ENCODE assay signal across 29 mouse cellular contexts in genomic region chr16:38191460-38191859, GRCm38 (mm10).
A peak's percentile ranks its signal among the peaks of the same experiment; 100 is the strongest.
DNase-seq lines count a peak whose midpoint lies in the region; ATAC-seq and TF ChIP-seq lines count a peak whose summit lies in the region.
"Had no signal": no experiment of that assay in that cellular context is flagged by ENCODE, and none has a peak within 500 bp of the region (broad histone marks: within the 10 kb centered on the region; RNA-seq: fewer than 3 reads in every experiment).

No protein-coding gene starts in this region.

- no peak overlapping the region for H3K9ac ChIP-seq in intestine, postnatal 0 days (ENCODE audit: low read depth, low read length)
- no peak overlapping the region for H3K9ac ChIP-seq in stomach, embryonic 15.5 days
- H3K9ac ChIP-seq: embryonic facial prominence, embryonic 13.5 days; forebrain, embryonic 13.5 days; heart, embryonic 13.5 days; hindbrain, embryonic 13.5 days had no signal

- no peaks in the 10 kb centered on the region for H3K27me3 ChIP-seq in intestine, postnatal 0 days (replicated peaks; ENCODE audit: control insufficient read depth, insufficient read depth, low read length)
- no peaks in the 10 kb centered on the region for H3K27me3 ChIP-seq in stomach, embryonic 15.5 days (replicated peaks)
- H3K27me3 ChIP-seq: embryonic facial prominence, embryonic 13.5 days; forebrain, embryonic 13.5 days; heart, embryonic 13.5 days; hindbrain, embryonic 13.5 days had no signal

- no peak for TF ChIP-seq CTCF in intestine, postnatal 0 days (IDR thresholded peaks at IDR 0.05; ENCODE audit: low read depth)

- no peaks in the 10 kb centered on the region for H3K4me1 ChIP-seq in intestine, postnatal 0 days (replicated peaks; ENCODE audit: control insufficient read depth, insufficient read depth, low read length)
- no peaks in the 10 kb centered on the region for H3K4me1 ChIP-seq in stomach, embryonic 15.5 days
- H3K4me1 ChIP-seq: embryonic facial prominence, embryonic 10.5 days; embryonic facial prominence, embryonic 13.5 days; forebrain, embryonic 13.5 days; hindbrain, embryonic 10.5 days; hindbrain, embryonic 13.5 days had no signal

- intact Hi-C loops in heart, postnatal 25 days (cut with DNase I): loop anchor here (10.0 kb wide), 1 partner anchor 377 kb away; no protein-coding TSS in a partner anchor
- intact Hi-C loops in heart, postnatal 36 days (cut with DNase I): no loop called here

- H3K9me3 ChIP-seq in intestine, postnatal 0 days (ENCODE audit: control insufficient read depth): no peaks in the 10 kb centered on the region
- no peaks in the 10 kb centered on the region for H3K9me3 ChIP-seq in stomach, embryonic 15.5 days
- H3K9me3 ChIP-seq: embryonic facial prominence, embryonic 10.5 days; embryonic facial prominence, embryonic 13.5 days; forebrain, embryonic 13.5 days; heart, embryonic 10.5 days; heart, embryonic 13.5 days; hindbrain, embryonic 10.5 days; hindbrain, embryonic 13.5 days had no signal

- peak; percentile 94 for ATAC-seq in intestine, postnatal 0 days
- ATAC-seq in stomach, embryonic 15.5 days (ENCODE audit: insufficient read depth, low FRiP score, low read depth): peak; percentile 65; the same call in 1 of the 2 replicates
- ATAC-seq: activated CD4-positive, CD25-positive, alpha-beta regulatory T cell, adult 4 months; forebrain, embryonic 13.5 days; forebrain, embryonic 16.5 days; hindbrain, embryonic 16.5 days had no signal

- peaks cover 39% of the 10 kb centered on the region for H3K36me3 ChIP-seq in intestine, postnatal 0 days (ENCODE audit: control insufficient read depth, insufficient read depth)
- H3K36me3 ChIP-seq in stomach, embryonic 15.5 days: peaks cover 15% of the 10 kb centered on the region; the same call in 1 of the 2 replicates

- WGBS in intestine, postnatal 0 days: 43% methylated on average over 6 of the region's 6 CpGs
- 81% methylated on average over 6 of the region's 6 CpGs for WGBS in stomach, embryonic 15.5 days

- DNase-seq in heart, adult 11 months: peak; percentile 12
- DNase-seq in heart, postnatal 25 days (ENCODE audit: low spot score): no peak
- DNase-seq in yolk sac, embryonic 10.5 days (ENCODE audit: low spot score): peak; percentile 26
- DNase-seq in cerebellum, adult 11-12 months: no peak
- no peak for DNase-seq in adrenal gland, adult 18-20 months (ENCODE audit: low spot score in 2 of 2)
- DNase-seq in heart, postnatal 36 days: no peak
- DNase-seq: adrenal gland, postnatal 10 days; adrenal gland, postnatal 36 days; cerebellum, adult 2 months; cerebellum, adult 9-11 months; cerebellum, postnatal 36 days; embryo, embryonic 11 days; gastrocnemius, adult 2 months; gastrocnemius, postnatal 25 days; heart, adult 2 months; heart, postnatal 14 days had no signal

- no peak overlapping the region for H3K27ac ChIP-seq in intestine, postnatal 0 days (ENCODE audit: low read depth, low read length)
- no peak overlapping the region for H3K27ac ChIP-seq in stomach, embryonic 15.5 days
- H3K27ac ChIP-seq: embryonic facial prominence, embryonic 10.5 days; embryonic facial prominence, embryonic 13.5 days; forebrain, embryonic 13.5 days; gastrocnemius, adult 2 months; heart, adult 2 months; heart, embryonic 10.5 days; heart, embryonic 13.5 days; hindbrain, embryonic 10.5 days; hindbrain, embryonic 13.5 days had no signal

- H3K4me2 ChIP-seq in intestine, postnatal 0 days (replicated peaks; ENCODE audit: low read depth): no peak overlapping the region
- H3K4me2 ChIP-seq in stomach, embryonic 15.5 days: no peak overlapping the region
- H3K4me2 ChIP-seq: embryonic facial prominence, embryonic 13.5 days; forebrain, embryonic 13.5 days; heart, embryonic 13.5 days; hindbrain, embryonic 13.5 days had no signal

- no peak overlapping the region for H3K4me3 ChIP-seq in intestine, postnatal 0 days (ENCODE audit: low read depth, low read length)
- no peak overlapping the region for H3K4me3 ChIP-seq in stomach, embryonic 15.5 days (replicated peaks)
- H3K4me3 ChIP-seq: embryonic facial prominence, embryonic 10.5 days; embryonic facial prominence, embryonic 13.5 days; erythroblast, embryonic 14.5 days; forebrain, embryonic 13.5 days; gastrocnemius, adult 2 months; heart, adult 2 months; heart, embryonic 10.5 days; heart, embryonic 13.5 days; hindbrain, embryonic 10.5 days; hindbrain, embryonic 13.5 days had no signal

Comparison
In these comparisons a context has a peak if more than half of its experiments do, and no peak if none do; other contexts are left out.
1. DNase-seq: peak in heart, adult 11 months (single experiment) and yolk sac, embryonic 10.5 days (single experiment); none in heart, postnatal 25 days (single experiment), cerebellum, adult 11-12 months (single experiment), adrenal gland, adult 18-20 months (0 of 2) and heart, postnatal 36 days (0 of 2).